Mouse (Mus musculus): ENCODE results near the gene Btla. TPM values are rescaled to one million over a fixed set of nuclear protein-coding genes. Genes with fewer than 3 reads are reported as not detected.

Gene Btla
- polyA plus RNA-seq, 1 experiment = 1.3 TPM

DNA sequence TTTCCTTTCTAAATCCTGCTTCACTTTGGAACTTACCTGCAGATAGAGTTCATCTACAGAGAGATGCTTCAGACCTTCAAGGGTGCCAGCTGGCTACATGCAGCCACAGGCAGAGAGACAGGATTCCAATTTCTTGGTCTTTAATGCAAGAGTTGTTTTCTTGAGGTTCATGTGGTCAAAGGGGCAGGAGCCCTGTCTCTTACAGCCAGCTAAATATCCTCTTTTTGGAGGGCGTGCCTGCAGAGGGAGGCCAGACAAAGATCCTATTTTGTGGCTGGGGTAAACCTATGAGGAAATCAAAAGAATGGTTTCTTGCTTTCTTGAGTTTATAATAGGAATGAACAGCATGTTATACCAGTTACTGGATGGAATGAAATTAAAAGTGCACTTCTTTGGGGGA, 33.5 kb downstream of the Btla start:
- no peak for DNase-seq (ENCODE audit: low spot score)

GRCm38 (mm10) chr16:45259663-45260062, 35.5 kb downstream of the Btla start:
- DNase-seq (ENCODE audit: low spot score) = no peak

DNA sequence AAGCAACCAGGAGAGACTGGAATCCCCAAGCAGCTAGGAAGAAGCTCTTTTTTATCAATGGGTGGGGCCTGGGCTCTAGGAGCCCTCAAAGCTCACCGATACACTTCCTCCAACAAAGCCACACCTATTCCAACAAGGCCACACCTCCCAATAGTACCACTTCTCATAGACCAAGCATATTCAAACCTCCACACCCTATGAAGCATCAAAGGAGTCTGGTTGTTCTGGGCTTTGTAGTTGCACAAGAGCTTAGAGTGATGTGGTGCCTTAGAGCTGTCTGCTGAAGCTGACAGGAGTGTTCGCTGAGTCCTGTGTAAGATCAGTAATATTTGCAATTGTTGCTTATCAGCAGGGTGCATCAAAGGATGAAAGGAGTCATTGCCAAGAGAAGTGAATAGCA, 37.2 kb downstream of the Btla start:
- no peak for DNase-seq (ENCODE audit: low spot score)

DNA sequence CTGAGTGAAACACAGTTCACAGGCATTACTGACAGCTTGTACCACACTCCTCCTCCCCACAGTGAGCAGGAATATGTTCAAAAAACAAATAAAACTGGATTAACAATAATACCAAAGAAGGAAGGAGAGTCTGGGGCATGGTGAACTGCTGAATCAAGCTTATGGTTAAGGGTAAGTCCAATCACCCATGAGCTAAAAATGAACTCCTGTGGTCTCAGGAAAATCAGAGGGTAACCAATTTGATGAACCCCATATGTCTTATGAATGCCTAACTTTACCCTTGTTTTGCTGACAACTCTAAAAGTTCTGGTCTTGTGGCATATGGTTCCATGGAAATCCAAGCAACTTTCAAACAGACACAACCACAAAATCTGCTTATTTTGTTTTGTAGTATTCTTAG, 37.9 kb downstream of the Btla start:
- no peak for DNase-seq (ENCODE audit: low spot score)

DNA sequence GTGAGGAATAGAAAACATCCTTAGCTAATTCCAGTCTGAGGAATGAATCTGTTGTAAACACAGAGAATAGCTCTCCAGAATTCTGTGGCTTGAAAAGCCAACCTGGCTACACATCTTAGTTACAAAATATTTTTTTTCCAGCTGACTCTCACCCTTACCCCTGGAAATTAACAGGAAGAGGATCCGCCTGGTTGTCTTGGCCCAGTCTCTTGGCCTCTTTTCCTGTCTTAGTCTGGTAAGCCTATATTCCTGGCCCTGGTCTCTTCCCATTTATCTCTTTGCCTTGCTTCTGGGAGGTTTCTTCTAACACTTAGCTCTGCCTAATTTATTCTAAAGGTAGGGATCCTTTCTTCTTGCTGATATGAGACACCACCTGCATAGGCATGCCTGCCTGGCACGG, 45.8 kb downstream of the Btla start:
- no peak for DNase-seq (ENCODE audit: low spot score)

- DNase-seq (ENCODE audit: low spot score) = no peak
These were observed 59.0 kb downstream of the Btla start for GRCm38 (mm10) chr16:45283093-45283492.

DNA sequence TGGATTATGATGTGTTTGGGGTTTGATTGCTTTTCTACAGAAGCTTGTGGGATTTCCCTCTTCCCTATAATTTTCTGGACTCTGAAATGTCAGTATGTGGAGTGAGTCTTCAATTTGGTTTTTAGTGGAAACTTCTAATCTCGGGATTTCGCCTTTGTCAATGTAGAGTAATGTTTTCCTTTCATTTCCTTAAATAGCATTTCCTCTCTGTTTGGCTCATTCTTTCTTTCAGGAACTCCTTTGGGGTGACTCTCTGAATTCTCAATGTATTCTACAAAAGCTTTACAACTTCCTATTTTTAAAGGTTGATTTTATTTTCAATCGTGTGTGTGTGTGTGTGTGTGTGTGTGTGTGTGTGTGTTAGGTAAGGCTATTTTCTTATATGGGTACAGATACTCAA, 73.7 kb downstream of the Btla start:
- no peak for DNase-seq (ENCODE audit: low spot score)

Other genes with a start within 250 kb of the Btla start
- gene Ccdc80, start 130.9 kb upstream of the Btla start, polyA plus RNA-seq (2012; rRNA removed) = 86.9 and 104 TPM in 2 replicates
- 17.3 and 20.0 TPM in 2 replicates for gene Slc35a5, start 65.6 kb upstream of the Btla start, polyA plus RNA-seq (2012; rRNA removed)
- gene Atg3, start 65.5 kb upstream of the Btla start, polyA plus RNA-seq (2012; rRNA removed) = 43.6 and 47.6 TPM in 2 replicates
- gene Cd200, start 184.7 kb downstream of the Btla start, polyA plus RNA-seq (2012; rRNA removed) = 146 and 197 TPM in 2 replicates